Mouse (Mus musculus) heart, postnatal 0 days (tissue): ENCODE data around the gene Dhrs11. TPM values are rescaled to one million over a fixed set of nuclear protein-coding genes. Genes with fewer than 3 reads are reported as not detected.

Experiments
- ATAC-seq: fragments of 200-750 bp; cut with Nextera tagmentation; 2 replicates; pipeline ENCODE4 v1.8.0; 2017; ENCODE audit warnings: low read depth, moderate number of reproducible peaks, moderate library complexity; ENCODE audit not compliant: insufficient read depth
- DNase-seq: peaks from one replicate; pipeline ENCODE4 v3.0.0-alpha.2; 2016; ENCODE audit warnings: low spot score
- H3K27ac ChIP-seq: fragments of 300-500 bp; sonication (generic); 2 replicates; pipeline ENCODE4 v1.5.1; 2014; ENCODE audit warnings: low read depth, mild to moderate bottlenecking
- H3K27me3 ChIP-seq: fragments of 300-500 bp; sonication (generic); 2 replicates; pipeline ENCODE4 v1.6.1; 2014; ENCODE audit warnings: low read length, mixed read lengths; ENCODE audit not compliant: control insufficient read depth, insufficient read depth
- H3K36me3 ChIP-seq: fragments of 300-500 bp; sonication (generic); replicated peaks from 2 replicates; pipeline ENCODE4 v1.6.1; 2014; ENCODE audit warnings: low read length, mixed read lengths; ENCODE audit not compliant: control insufficient read depth, insufficient read depth
- H3K4me1 ChIP-seq: fragments of 300-500 bp; sonication (generic); 2 replicates; pipeline ENCODE4 v1.6.1; 2014; ENCODE audit warnings: antibody characterized with exemption; ENCODE audit not compliant: control insufficient read depth, insufficient read depth
- H3K4me2 ChIP-seq: fragments of 300-500 bp; sonication (generic); 2 replicates; pipeline ENCODE4 v1.6.1; 2014; ENCODE audit warnings: low read depth, mild to moderate bottlenecking, low read length, moderate library complexity
- H3K4me3 ChIP-seq: fragments of 300-500 bp; sonication (generic); 2 replicates; pipeline ENCODE4 v1.5.1; 2014; ENCODE audit warnings: low read depth, low read length
- H3K9ac ChIP-seq: fragments of 300-500 bp; sonication (generic); replicated peaks from 2 replicates; pipeline ENCODE4 v1.6.1; 2014; ENCODE audit warnings: low read depth, low read length, mixed read lengths
- H3K9me3 ChIP-seq: fragments of 300-500 bp; sonication (generic); replicated peaks from 2 replicates; pipeline ENCODE4 v1.6.1; 2016; ENCODE audit warnings: low read length; ENCODE audit not compliant: control insufficient read depth
- CTCF ChIP-seq: IDR thresholded peaks from 2 replicates; pipeline ENCODE4 v1.5.1; 2016; ENCODE audit warnings: antibody characterized with exemption, control low read depth, low read depth
- EP300 ChIP-seq: IDR thresholded peaks from 2 replicates; pipeline ENCODE4 v1.6.1; 2016; ENCODE audit warnings: antibody characterized with exemption, low read depth
- WGBS: fragments of 180-500 bp; shearing (Covaris S2); extraction: QIAGEN DNeasy Blood & Tissue Kit; methylation state at CpG from one replicate; pipeline ENCODE4 v1.1.7; 2014; 5-methylcytosine and 5-hydroxymethylcytosine counted together
- polyA plus RNA-seq: library from polyadenylated mRNA; unstranded; fragments of >200 nt; fragmentation: Nextera tagmentation; extraction: Ambion mirVana; gene quantifications from 2 replicates; pipeline ENCODE4 v1.2.1, GENCODE M21; 2015
- total RNA-seq: library from RNA; depleted of rRNA; stranded (reverse); fragments of >200 nt; gene quantifications from 2 replicates; pipeline ENCODE4 v1.2.3, GENCODE M21; 2014; ENCODE audit warnings: low replicate concordance

Dhrs11 gene
- total and polyA plus RNA-seq, 2 experiments from 2014 or later: 110 to 166 TPM

- DNase-seq: no peak
- 42% methylated on average over 5 of the region's 5 CpGs for WGBS
- no peak for TF ChIP-seq EP300
- H3K9me3 ChIP-seq: no peaks in the 10 kb centered on the region
- H3K4me2 ChIP-seq: peak overlapping the region; percentile 36
- H3K9ac ChIP-seq: no peak overlapping the region
- H3K4me1 ChIP-seq: peaks cover 42% of the 10 kb centered on the region
- peak overlapping the region; percentile 97; the same call in 1 of the 2 replicates for H3K27ac ChIP-seq
- ATAC-seq: no peak
- H3K4me3 ChIP-seq: no peak overlapping the region
- no peaks in the 10 kb centered on the region for H3K27me3 ChIP-seq
- H3K36me3 ChIP-seq: peaks cover 21% of the 10 kb centered on the region
Measured at GRCm38 (mm10) chr11:84822487-84822886, 6.3 kb downstream of the Dhrs11 start.

- no peak overlapping the region for H3K4me3 ChIP-seq
- no peaks in the 10 kb centered on the region for H3K9me3 ChIP-seq
- H3K27me3 ChIP-seq: no peaks in the 10 kb centered on the region
- H3K36me3 ChIP-seq: peaks cover 21% of the 10 kb centered on the region
- ATAC-seq (no peak), DNase-seq (no peak)
- no peak overlapping the region for H3K4me2 ChIP-seq
- no peak overlapping the region for H3K27ac ChIP-seq
- TF ChIP-seq EP300 (no peak), CTCF (no peak)
- 90% methylated on average over 9 of the region's 9 CpGs for WGBS
- peaks cover 42% of the 10 kb centered on the region for H3K4me1 ChIP-seq
- H3K9ac ChIP-seq: no peak overlapping the region
Measured at GRCm38 (mm10) chr11:84821131-84821770, 7.5 kb downstream of the Dhrs11 start.

- Histone ChIP-seq H3K4me1 (peaks cover 21% of the 10 kb centered on the region), H3K27me3 (no peaks in the 10 kb centered on the region), H3K4me3 (peak within 1 kb of the TSS; percentile 62), H3K27ac (peak within 1 kb of the TSS; percentile 85), H3K9ac (peak within 1 kb of the TSS; percentile 63), H3K4me2 (peak within 1 kb of the TSS; percentile 96), H3K9me3 (no peaks in the 10 kb centered on the region), H3K36me3 (peaks cover 21% of the 10 kb centered on the region)
- WGBS: under 1% methylated on average over 55 of the region's 55 CpGs
- DNase-seq (peak; percentile 98), ATAC-seq (peak; percentile 80)
- TF ChIP-seq CTCF (peak; percentile 84), EP300 (peak; percentile 17; the same call in 1 of the 2 replicates)
Measured at GRCm38 (mm10) chr11:84818961-84819692, 9.7 kb downstream of the Dhrs11 start, which contains the start of gene Mrm1. Gene Mrm1 (minus strand): TSS chr11:84819515.

- peak; percentile 49 for ATAC-seq
Measured at GRCm38 (mm10) chr11:84818085-84818960, 10.5 kb downstream of the Dhrs11 start.

GRCm38 (mm10) chr11:84817362-84817761, 11.4 kb downstream of the Dhrs11 start:
- TF ChIP-seq CTCF (peak; percentile 40), EP300 (no peak)
- H3K27ac ChIP-seq: no peak overlapping the region
- H3K27me3 ChIP-seq: no peaks in the 10 kb centered on the region
- no peaks in the 10 kb centered on the region for H3K9me3 ChIP-seq
- whole genome bisulfite sequencing: 84% methylated on average over 6 of the region's 6 CpGs
- no peak overlapping the region for H3K4me2 ChIP-seq
- ATAC-seq (no peak), DNase-seq (no peak)
- H3K4me3 ChIP-seq: no peak overlapping the region
- peaks cover 28% of the 10 kb centered on the region for H3K36me3 ChIP-seq
- H3K4me1 ChIP-seq: peaks cover 4% of the 10 kb centered on the region
- no peak overlapping the region for H3K9ac ChIP-seq

More at GRCm38 (mm10) chr11:84818085-84818960, 10.5 kb downstream of the Dhrs11 start:
- H3K4me3 ChIP-seq: peak overlapping the region; percentile 62
- H3K9me3 ChIP-seq: no peaks in the 10 kb centered on the region
- WGBS: under 1% methylated on average over 39 of the region's 39 CpGs
- peak overlapping the region; percentile 63 for H3K9ac ChIP-seq
- H3K27me3 ChIP-seq: no peaks in the 10 kb centered on the region
- TF ChIP-seq CTCF (peak; percentile 77), EP300 (no peak)
- H3K27ac ChIP-seq: peak overlapping the region; percentile 85
- H3K4me1 ChIP-seq: peaks cover 14% of the 10 kb centered on the region
- peak overlapping the region; percentile 96 for H3K4me2 ChIP-seq
- peak; percentile 82 for DNase-seq
- peaks cover 21% of the 10 kb centered on the region for H3K36me3 ChIP-seq
